Mouse (Mus musculus) CH12F3 (cell line): ENCODE measurements around the gene Ppfibp1.

ENCODE experiments used
- in situ Hi-C: fragments of 300-500 bp; cut with MboI; formaldehyde crosslinking; loops from 2 replicates; pipeline ENCODE4 v1.14.3; 2020; ENCODE audit warnings: low sequenced_read_pairs

Gene Ppfibp1

GRCm38 (mm10) chr6:146881896-146882770, 6.2 kb upstream of the Ppfibp1 start:
- in situ Hi-C loops: no loop called here

DNA sequence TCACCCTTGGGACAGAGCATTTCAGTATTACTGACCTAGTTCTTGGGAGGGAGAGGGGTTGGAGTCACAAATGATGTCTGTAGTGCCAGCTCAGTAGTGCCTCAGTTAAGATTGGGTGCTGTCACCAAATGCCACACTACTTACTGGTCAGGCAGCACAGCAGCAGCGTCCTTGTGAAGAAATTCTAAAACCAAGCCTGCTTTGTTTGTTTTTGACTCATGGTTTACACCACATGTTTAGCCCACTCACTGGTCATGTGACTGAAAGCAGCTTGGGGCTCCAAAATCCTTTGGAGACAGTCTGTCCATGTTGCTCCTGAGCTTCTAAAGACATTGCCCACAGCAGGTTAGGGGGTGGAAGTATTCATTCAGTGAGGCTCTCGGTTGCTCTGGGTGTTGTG, 4.9 kb upstream of the Ppfibp1 start:
- in situ Hi-C loops: no loop called here

DNA sequence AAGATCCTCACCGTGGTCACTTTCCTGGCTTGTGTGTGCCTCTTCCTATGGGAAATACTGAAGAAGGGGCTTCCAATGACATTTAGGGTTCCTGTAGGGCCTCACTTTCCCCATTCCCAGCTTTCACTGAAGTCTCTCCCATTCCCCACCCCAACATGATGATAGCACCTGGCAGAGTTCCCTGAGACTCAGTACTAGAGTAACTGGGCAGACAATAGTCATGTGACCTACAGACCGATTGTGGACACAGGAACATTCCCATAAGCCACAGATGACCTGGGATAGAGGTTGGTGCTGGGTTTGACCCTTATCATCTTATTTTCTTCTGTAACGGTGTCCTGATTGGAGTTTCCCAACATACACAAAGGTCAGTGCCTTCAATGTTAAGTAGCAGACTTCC, 4.1 kb upstream of the Ppfibp1 start:
- in situ Hi-C loops: no loop called here

DNA sequence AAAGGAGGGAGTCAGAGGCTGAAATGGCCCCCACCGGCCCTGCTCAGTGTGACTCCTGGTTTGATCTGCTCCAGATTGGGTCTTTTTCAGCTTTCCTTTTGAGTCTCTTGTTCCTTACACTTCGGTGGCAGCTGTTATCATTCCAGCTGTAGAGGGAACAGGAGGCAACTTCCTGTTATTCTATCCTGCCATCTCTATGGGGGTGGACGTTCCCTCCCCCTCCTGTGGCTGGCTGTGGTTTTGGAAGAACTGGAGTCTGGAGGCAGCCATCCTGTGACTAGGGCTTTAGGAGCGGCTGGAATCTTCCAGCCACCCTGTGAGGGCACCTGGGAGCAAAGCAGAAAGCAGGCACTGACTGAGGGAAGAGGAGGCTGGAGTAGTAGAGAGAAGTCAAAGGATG, 3.4 kb upstream of the Ppfibp1 start:
- in situ Hi-C loops: no loop called here

- in situ Hi-C loops: no loop called here
Observed at GRCm38 (mm10) chr6:146888660-146889490, 588 bp downstream of the Ppfibp1 start.

DNA sequence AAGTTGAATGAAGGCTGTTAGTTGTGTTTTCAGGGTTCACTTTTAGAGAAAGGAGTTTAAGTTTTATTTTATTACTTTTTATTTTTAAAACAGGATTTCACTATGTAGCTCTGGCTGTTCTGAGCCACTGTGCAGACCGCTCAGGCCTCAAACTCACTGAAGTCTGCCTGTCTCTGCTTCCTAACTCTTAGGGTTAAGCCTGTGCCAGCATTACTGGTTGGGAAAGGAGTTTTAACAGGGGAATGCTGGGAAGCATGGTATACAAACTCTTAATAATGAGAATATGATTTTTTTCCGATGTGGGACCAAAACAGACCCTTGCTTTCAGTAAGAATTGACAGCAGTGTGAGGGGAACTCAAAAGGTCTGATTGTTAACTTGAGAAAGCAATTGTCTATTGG, 1.9 kb downstream of the Ppfibp1 start:
- in situ Hi-C loops: no loop called here

GRCm38 (mm10) chr6:146890633-146891032, 2.3 kb downstream of the Ppfibp1 start:
- in situ Hi-C loops: no loop called here

DNA sequence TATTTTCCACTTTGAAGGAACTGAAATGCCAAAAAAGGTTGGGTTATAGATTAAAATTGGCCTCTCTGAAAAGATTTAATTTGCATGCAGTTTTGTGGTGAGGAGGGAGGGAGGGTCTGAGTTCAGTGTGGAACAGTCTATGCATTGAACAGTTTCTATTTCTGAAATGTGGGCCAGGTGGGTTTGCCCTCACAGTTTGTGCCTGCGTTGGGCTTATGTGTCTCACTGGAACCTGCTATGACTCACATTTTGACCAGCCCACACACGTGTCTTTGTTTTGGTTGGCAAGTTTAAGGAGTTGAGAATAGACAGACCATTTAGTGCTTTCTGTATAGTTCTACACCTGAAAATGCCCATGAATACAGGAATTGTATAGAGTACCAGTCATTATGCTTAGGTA, 5.6 kb downstream of the Ppfibp1 start:
- in situ Hi-C loops: no loop called here

GRCm38 (mm10) chr6:146898709-146899108, 10.4 kb downstream of the Ppfibp1 start:
- in situ Hi-C loops: no loop called here

DNA sequence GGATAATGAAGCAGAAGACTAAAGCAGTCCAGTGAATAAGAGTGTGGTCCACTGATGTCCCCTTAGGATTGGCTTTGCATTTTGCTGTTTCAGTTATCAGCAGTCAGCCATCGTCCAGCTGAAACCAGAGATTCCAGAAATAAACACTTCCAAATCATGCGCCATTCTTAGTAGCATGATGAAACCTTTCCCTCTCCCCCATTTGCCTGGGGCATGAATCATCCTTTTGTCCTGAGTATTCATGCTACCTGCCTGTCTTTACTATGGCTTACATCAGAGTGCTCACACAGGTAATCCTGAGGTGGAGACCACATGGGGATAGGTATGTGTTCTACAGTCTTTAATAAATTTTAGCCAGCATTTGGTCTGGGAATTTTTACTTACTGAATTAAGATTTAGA, 11.4 kb downstream of the Ppfibp1 start:
- in situ Hi-C loops: no loop called here

DNA sequence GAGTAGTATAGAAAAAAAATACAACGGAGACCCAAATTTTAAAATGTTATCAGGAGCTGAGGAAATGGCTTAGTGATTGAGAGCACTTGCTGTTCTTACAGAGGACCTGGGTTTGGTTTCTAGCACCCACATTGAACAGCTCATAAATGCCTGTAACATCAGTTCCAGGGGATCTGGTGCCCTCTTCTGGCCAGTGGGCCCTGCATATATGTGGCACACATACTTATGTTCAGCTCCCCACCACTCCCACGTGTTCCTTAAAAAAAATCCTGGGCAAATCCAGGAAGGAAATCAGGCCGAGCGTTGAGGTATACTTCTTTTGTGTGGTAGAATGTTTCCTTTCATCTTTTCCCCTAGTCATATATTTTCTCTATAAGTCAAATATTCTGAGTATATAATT, 13.6 kb downstream of the Ppfibp1 start:
- in situ Hi-C loops: no loop called here

- in situ Hi-C loops: no loop called here
Observed at GRCm38 (mm10) chr6:146903632-146904031, 15.3 kb downstream of the Ppfibp1 start.

DNA sequence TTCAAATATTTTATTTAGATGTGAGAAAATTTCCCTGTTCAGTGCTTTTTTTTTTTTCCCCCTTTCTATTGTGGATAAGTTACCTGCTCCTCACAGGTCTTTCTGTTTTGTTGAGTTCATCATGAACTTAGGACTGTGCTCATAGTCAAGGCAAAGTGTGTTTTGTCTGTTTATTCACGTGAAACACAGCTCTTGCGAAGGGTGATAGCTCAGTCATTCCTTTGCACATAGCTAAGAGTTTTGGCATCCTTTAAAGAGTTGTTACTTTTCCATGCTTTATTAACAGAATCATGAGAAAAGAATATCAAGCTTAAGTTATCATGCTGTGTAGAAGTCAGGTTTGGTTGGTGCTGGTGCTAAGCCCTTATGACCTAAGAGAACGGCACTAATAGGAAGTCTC, 16.4 kb downstream of the Ppfibp1 start:
- in situ Hi-C loops: no loop called here

DNA sequence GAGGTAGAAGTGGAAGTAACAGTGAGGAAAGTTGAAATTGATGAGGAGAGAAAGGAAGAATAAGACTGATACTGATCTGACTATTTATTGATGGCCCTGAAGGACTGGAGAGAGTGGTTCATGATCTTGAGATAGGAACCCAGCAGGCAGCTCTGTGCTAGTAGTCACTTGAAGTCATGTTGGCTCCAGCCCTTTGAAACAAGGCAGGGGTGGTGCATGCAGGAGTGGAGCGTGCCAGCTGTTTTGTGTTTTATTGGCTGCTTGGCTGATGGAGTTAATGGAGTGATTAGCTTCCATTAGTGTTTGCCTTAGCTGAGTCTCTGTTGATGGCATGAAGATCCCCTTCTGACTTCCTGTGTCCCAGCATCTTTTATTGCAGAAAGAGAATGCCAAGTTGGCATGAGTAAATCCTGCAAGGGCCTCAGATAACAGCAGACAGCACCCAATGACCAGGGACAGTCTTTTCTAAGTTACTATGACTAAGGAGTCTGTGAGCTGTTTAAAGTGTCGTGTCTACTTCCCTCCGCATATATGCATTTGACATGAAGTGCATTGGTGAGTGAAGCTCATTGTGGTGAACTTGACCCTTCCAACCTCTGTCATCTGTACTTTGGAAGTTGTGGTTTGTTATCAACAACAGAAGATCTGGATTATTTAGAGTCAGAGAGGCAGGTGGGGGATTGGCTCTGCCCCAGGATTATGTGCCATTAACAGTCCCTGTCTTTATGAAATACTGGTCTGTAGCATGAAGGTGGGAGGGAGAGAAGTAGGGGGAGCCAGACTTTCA, 17.9 kb downstream of the Ppfibp1 start:
- in situ Hi-C loops: no loop called here

DNA sequence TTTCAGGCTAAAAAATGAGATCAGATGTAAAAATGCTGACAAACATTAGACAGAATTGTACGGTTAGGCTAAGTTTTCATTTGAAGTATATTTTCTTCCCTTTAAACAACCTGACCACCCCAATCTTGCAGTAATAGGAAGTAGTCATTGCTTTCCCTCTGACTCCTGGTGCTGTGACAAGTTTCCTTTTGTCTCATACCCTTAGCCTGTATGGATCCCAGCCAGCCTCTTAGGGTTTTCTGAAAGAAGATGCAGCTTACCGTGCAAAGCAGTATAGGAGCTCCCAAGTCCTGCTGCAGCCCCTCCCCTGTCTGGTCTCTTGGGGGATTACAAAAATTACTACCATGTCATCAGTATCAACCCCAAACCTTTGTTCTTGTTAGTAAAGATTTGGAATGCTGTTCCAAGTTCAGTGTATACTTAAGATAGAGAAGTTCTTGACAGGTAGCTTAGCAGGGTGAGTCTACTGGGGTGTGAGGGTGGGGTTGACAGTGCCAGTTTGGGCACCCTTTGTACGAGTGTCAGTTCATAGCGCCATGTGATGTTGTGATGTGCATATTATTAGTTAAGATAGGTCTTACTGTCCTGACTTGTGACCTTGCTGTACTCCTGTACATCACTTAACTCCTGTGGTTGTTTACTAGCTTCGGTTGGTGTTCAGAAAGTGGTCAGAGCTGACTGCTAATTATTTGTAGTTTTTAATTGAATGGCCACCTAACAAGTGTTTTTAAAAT, 18.9 kb downstream of the Ppfibp1 start:
- in situ Hi-C loops: no loop called here

DNA sequence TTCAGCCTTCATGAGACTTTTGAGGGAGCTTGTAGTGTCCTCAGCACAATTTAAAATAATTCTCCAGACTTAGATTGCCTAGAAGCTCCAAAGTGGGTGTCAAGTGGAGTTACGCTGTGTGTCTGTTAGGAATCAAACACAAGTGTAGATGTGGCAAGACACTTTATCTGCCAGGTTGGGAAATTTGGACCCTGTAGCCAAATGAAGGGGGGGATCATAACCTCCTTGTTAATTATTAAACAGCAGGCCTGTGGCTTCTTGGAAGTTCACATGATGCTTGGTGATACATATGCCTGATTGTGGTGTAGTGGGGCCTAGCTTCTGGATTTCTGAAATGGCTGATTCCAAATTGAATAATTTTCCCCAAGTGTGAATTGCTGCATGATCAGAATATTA, 19.5 kb downstream of the Ppfibp1 start:
- in situ Hi-C loops: no loop called here

DNA sequence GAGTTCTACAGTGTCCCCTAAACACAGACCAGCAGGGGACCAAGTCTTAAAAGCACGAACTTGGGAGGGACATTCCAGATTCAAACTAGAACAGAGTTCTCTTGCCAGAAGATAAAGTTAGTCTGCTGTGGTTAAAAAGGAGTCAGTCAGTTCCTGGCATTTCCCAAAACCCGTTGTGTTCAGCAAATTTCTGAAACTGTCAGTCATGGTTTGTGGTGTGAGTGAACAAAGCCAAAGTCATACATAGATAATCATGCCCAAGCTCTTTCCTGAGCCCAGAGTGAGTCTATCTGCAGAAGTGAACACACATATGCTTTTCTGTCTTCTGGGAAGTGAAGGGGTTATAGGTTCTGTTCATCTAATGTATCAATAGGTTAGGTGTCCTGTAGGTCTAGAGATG, 20.5 kb downstream of the Ppfibp1 start:
- in situ Hi-C loops: no loop called here

DNA sequence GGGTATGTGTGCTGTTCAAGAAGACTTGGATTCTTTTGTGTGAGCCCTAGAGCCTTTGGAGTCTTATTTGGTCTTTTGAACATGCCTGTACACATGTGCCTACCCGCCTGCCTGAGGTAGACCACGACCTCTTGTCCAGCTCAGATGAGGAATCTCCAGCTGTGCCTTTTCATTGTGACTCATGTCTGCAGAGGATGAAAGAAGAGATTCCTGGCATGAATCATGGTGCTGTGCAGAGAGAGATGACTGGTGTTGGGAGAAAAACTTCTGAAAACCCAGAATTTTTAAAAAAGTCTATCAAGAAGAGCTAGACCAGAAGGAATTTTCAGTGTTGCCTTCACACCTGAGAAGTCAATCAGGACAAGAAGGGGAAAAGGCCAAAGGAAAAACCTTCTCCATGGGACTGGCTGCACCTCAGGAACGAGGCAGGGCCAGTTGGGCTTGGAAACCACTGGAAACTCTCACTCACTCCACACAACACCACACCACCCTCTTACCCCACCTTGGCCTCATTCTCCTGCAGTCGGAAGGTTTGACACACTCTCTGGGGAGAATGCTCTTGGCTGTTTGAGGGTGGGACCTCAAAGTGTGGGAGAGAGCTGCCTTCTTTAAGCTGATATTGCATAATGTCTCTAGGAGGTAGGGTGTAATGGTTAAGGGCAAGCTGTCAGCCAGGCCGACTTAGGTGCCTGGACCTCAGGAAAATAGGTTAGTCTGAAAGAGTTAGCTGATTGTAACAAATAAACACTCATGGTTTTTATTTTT, 21.6 kb downstream of the Ppfibp1 start:
- in situ Hi-C loops: no loop called here

GRCm38 (mm10) chr6:146910801-146911200, 22.5 kb downstream of the Ppfibp1 start:
- in situ Hi-C loops: no loop called here
